Mouse (Mus musculus): Measurements from ENCODE around the gene Gm28035.

The Gm28035 gene

DNA sequence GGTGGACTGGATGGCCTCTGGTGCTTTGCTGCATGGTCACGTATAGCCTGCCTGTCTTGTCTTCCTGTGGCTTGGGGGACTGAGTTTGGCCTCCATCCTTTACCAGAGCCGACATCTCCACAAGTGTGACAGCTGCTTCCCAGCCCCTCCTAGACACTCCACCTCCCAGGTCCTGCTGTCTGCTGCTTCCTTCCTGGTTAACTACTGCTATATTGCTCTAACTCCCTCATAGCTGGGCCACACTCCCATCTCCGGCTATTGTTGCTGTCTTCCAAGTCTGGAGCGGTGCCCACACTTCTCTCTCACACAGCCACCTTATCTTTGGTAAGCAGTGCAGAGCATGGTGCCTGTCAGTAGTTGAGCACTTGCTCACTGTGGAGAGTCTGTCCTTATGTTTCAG, 590 bp upstream of the Gm28035 start:
- DNase-seq, result peak; percentile 80

DNA sequence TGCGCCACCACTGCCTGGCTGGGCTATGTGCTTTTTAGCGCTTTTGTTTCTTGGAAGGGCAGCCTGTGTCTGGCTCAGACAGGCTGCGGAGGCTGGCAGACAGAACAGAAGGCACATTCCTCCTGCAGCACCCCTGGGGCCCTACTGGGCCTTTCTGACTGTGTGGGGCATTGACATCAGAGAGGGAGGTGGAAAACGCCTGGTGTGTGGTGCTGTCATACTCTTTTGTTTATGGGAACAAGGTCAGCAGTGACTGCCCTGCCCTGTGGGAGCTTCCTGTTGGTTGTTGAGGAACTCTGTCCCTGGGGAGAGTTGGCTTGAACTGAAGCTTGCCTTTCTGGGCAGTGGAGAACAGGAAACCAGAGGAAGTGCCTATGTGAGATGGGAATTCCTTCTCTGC, 2.1 kb downstream of the Gm28035 start:
- peak; percentile 85 for DNase-seq

GRCm38 (mm10) chr2:30243391-30243790, 3.0 kb downstream of the Gm28035 start:
- no peak for DNase-seq

DNA sequence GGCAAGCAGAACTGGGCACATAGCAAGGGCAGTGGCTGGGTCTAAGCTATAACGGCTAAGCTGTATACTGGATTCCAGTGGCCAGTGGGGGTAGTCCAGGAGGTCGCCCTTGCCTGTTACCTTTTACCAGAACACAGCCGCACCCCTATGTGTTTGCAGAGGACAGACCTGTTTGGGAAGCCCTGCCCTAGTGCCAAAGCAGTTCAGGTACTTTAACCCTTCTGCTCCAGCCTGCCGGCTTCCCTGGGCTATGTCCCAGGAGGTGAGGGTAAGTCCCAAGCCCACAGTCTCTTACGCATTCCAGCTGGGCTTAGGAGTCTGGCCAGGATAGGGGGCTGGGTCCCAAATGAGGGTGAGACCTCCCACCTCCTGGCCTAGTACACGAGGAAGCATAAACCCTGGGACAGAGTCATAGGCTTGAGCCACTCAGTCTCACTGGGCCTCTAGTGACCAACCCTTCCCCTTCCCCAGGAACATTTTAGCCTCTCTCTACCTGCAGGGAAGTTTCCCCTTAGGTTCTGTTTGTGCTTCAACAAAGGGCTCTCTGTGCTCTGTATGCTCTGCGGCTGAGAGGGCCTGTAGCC, 4.3 kb downstream of the Gm28035 start:
- DNase-seq, result no peak

GRCm38 (mm10) chr2:30247036-30247435, 6.7 kb downstream of the Gm28035 start:
- DNase-seq, result no peak

DNA sequence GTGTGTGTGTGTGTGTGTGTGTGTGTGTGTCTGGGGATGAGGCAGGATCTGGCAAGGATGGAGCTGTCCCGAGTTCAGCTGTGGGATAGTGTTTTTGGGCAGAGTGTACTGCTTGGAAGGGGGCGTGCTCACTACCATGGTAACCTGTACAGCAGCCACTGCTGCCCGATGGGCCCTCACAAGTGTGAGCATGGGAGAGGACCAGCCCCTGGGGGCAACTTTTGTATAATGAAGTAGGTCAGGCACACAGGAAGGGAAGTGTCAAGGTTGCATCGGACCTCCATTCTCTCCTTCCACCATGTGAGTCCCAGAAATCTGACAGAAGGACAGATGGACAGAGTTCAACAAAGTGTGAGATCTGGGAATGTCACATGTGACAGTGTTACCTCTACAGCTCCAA, 7.3 kb downstream of the Gm28035 start:
- DNase-seq, result no peak

- DNase-seq, result no peak
Measured at GRCm38 (mm10) chr2:30249182-30249581, 8.8 kb downstream of the Gm28035 start.

DNA sequence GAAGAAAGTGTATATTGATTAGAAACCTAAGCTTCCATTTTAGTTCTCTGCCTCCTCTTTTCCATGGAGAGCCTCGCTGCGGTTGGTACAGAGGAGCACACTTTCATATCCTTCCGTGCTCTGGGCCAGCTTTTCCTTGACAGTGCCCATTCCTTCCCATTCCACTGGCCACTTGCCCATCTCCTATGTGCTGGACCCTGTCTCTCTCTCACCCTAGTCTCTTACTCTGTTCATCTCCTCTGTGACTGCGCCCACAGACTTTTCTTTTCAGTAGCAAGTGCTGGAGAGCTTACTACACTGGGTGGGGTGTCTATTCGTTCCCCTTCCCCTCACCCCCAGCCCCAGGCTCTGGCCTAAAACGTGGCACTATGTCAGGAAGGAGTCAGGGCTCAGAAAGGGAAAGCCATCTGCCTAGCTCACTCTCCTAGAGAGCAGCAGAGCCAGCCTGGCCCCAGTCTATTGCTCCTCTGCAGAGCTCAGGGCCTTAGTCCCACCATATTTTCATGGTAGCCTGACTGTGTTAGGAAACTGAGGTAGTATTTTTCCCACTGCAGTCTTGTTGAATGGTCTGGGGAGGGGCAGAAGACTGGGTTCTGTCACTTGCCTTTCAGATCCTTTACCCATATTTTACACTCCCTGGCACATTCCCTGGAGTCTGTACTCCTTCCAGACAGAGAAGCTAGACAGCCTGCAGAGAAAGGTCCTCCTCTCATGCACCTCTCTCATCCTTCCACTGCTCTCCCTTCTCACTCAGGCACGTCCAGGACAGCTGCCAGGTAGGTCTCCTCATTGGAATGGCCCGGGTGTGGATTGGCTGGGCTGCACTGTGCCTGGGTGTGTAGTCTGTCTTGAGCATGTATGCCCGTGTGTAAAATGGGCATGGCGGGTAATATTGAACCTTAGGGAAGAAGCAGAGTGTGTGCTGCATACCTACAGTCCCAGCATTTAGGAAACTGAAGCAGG, 10.1 kb downstream of the Gm28035 start:
- DNase-seq, result no peak

DNA sequence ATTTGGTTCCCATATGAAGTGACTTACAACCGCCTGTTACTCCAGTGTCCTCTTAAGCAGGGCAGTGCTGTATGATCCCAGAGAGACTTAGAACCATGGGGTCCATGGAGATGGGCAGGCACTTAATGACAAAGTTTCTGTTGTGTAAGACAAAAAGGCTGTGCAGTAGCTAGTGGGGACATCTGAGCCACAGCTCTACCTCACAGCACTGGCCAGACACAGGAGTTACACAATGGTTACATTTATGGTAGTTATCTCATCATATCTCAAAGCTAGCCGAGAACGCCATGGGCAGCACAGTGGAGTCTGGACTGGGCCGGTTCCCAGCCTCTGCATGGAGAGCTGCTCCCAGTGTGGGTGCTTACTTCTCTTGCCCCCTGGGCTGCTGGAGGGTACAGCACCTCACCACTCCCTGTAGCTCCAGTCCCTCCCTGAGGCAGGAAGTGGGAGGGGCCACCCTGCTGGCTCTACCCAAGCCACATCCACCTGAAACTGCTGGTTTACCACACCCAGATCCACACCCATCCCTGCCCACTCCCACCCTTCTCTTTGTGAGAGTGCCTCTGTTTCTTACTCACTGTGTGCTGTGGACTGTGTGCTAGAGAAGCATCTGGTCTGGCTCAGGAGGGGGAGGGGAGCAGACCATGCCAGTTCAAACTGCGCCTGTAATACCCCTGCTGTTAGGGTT, 11.2 kb downstream of the Gm28035 start:
- DNase-seq, result peak; percentile 61

DNA sequence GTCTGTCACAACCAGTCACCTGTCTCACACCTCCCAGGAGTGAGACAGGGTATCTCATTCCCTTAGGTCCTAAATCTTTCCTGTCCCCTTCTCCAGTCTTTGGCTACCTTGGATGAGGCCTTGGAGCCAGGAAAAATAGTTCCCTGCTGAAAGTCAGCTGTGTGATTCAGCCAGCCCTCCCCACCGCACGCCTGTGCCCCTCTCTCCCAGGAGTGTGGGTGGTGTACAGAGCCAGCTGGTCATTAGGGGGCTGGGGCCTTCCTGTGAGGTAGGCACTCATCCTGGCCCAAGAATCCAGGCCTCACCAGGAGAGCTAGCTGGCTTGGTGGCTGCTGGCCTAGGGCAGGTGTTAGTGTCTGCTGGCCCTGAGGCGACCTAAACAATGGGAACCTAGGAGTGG, 12.2 kb downstream of the Gm28035 start:
- no peak for DNase-seq

- DNase-seq, result no peak
Measured at GRCm38 (mm10) chr2:30253809-30254208, 13.4 kb downstream of the Gm28035 start.

- no peak for DNase-seq
Measured at GRCm38 (mm10) chr2:30255631-30256395, 15.4 kb downstream of the Gm28035 start.

DNA sequence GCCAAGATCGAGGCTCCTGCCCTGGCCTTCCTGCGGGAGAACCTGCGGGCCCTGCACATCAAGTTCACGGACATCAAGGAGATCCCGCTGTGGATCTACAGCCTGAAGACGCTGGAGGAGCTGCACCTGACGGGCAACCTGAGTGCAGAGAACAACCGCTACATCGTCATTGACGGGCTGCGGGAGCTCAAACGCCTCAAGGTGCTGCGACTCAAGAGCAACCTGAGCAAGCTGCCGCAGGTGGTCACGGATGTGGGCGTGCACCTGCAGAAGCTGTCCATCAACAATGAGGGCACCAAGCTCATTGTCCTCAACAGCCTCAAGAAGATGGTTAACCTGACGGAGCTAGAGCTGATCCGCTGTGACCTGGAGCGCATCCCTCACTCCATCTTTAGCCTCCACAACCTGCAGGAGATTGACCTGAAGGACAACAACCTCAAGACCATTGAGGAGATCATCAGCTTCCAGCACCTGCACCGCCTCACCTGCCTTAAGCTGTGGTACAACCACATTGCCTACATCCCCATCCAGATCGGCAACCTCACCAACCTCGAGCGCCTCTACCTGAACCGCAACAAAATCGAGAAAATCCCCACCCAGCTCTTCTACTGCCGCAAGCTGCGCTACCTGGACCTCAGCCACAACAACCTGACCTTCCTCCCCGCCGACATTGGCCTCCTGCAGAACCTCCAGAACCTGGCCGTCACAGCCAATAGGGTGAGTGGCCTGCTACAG, 16.4 kb downstream of the Gm28035 start:
- no peak for DNase-seq

DNA sequence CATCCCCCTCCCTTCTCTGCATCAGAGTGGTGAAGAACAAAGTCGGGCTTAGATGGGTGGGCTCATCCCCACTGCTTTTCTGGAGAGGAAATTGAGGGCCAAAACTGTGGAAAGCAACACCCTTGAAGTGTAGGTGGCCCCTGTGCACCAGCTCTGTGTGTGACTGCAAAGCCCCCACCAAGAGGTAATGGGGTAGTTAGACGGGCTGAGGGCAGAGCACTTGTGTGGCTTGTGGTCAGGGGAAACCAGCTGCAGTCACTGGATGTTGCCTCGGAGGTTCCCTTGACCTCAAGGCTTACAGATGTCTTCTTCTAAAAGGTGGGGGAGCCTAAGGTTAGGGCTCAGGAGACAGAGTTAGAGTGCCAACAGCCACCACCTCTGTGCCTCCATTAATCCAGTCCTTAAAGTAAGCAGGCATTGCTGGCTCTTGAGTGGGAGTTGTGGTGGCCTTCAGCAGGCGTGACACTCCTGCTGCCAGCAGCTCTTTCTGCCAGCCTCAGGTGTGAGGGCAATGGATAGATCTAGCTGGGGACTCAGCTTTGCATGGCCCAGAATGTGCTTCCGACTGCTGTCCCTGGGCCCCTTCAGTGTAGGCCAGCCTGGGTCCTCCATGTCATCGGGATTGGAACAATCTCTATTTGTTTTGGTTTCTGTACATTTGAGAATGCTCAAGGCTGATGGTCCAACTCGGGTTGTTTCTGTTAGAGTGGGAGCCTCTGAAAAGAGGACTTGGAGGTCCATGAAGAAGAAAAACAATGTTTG, 17.5 kb downstream of the Gm28035 start:
- DNase-seq, result no peak

GRCm38 (mm10) chr2:30258600-30258999, 18.2 kb downstream of the Gm28035 start:
- peak; percentile 64 for DNase-seq

DNA sequence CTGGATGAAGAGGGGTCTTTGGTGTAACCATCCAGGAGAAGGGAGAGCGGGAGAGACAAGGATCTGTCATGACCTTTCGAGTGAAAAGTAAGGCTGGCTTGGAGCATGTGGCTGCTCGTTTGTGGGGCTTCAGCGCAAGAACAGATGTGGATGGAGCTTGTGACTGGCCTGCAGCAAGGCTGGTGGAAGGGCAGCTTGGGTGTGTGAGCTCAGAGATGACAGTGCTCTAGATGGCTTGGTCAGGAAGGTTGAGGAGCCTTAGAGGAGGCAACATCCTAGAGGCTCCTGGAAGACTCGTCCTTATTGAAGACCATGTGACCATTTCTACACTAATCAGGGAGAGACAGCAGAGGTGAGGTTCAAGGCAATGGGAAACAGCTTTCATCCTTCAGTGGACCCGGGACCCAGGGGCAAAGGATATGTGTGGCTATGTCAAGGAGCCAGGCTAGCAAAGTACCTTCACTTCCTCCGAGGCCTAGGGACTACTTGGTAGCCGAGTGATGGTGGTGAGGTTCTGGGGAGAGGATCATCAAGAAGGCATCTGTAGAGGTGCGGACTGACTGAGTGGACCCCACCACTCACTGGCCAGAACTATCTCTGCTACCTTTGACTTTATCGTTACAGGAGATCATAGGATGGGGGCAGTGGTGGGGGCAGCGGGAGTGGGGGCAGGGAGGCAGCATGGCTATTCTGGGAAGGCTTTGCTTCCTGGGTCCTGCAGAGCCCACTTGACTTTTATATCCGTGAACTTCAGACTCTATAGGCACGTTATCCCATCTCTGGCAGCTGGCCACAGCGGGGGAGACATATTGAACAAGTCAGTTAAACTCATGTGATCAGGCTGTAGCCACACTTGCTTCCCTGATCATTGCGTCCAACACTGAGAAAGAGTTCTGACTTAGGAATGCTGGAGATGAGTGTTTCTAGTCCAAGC, 19.0 kb downstream of the Gm28035 start:
- DNase-seq, result no peak

GRCm38 (mm10) chr2:30261064-30261736, 20.8 kb downstream of the Gm28035 start:
- no peak for DNase-seq

GRCm38 (mm10) chr2:30261921-30262839, 21.8 kb downstream of the Gm28035 start:
- no peak for DNase-seq
